In genomic region chr5:92413271-92413981, GRCm38 (mm10) we compare ENCODE assay signal across 29 mouse cellular contexts. TPM values are rescaled to one million over a fixed set of nuclear protein-coding genes. Genes with fewer than 3 reads are reported as not detected.
DNase-seq lines count a peak whose midpoint lies in the region; ATAC-seq and TF ChIP-seq lines count a peak whose summit lies in the region.
"Had no signal": no experiment of that assay in that cellular context is flagged by ENCODE, and none has a peak within 500 bp of the region (broad histone marks: within the 10 kb centered on the region; RNA-seq: fewer than 3 reads in every experiment).

No protein-coding gene starts in this region.

- ATAC-seq in forebrain, embryonic 16.5 days = peak; percentile 39; the same call in 1 of the 2 replicates
- ATAC-seq in lung, embryonic 15.5 days (ENCODE audit: borderline replicate concordance, extremely low read depth, low FRiP score, low TSS enrichment) = 0 out of 2 replicates have a peak, but pooled peaks have one; percentile 31
- no peak for ATAC-seq in lung, postnatal 0 days
- ATAC-seq: activated CD4-positive, CD25-positive, alpha-beta regulatory T cell, adult 4 months; liver, postnatal 0 days had no signal

- H3K36me3 ChIP-seq in forebrain, embryonic 16.5 days (ENCODE audit: control insufficient read depth, insufficient read depth) = peaks cover 16% of the 10 kb centered on the region
- peaks cover 50% of the 10 kb centered on the region for H3K36me3 ChIP-seq in forebrain, embryonic 10.5 days (replicated peaks)
- H3K36me3 ChIP-seq in lung, embryonic 15.5 days = peaks cover 32% of the 10 kb centered on the region
- peaks cover 16% of the 10 kb centered on the region; the same call in 1 of the 2 replicates for H3K36me3 ChIP-seq in lung, postnatal 0 days (ENCODE audit: insufficient read depth, low read length)

- no peak for DNase-seq in forebrain, embryonic 10.5 days (ENCODE audit: extremely low spot score, low spot score)
- DNase-seq in lung, postnatal 0 days (ENCODE audit: low spot score) = no peak
- peak; percentile 33 for DNase-seq in testis, postnatal 10 days (ENCODE audit: low spot score)
- no peak for DNase-seq in testis, postnatal 14 days (ENCODE audit: low spot score)
- DNase-seq in thymus, postnatal 10 days (ENCODE audit: low spot score in 2 of 2) = no peak
- no peak for DNase-seq in urinary bladder, adult 2 months (ENCODE audit: low spot score)
- DNase-seq: adrenal gland, adult 2 months; adrenal gland, postnatal 36 days; cerebellum, adult 18-20 months; cerebellum, postnatal 10 days; gastrocnemius, postnatal 10 days; heart, postnatal 4 days; kidney, adult 18-20 months; kidney, postnatal 36 days; liver, postnatal 0 days; lung, postnatal 10 days; retina, postnatal 1 day; right cerebral cortex, postnatal 14 days; thymus, postnatal 14 days had no signal

- no peak overlapping the region for H3K4me2 ChIP-seq in forebrain, embryonic 16.5 days (ENCODE audit: low read length)
- no peak overlapping the region for H3K4me2 ChIP-seq in lung, embryonic 15.5 days
- no peak overlapping the region for H3K4me2 ChIP-seq in lung, postnatal 0 days (replicated peaks; ENCODE audit: low read depth, low read length)
- H3K4me2 ChIP-seq: hindbrain, embryonic 14.5 days; kidney, embryonic 15.5 days; limb, embryonic 12.5 days; neural tube, embryonic 15.5 days had no signal

- TF ChIP-seq EP300 in lung, postnatal 0 days (IDR thresholded peaks at IDR 0.05) = no peak

- H3K27me3 ChIP-seq in forebrain, embryonic 16.5 days (replicated peaks; ENCODE audit: control insufficient read depth, insufficient read depth, low read length) = no peaks in the 10 kb centered on the region
- H3K27me3 ChIP-seq in forebrain, embryonic 10.5 days (ENCODE audit: poor library complexity, severe bottlenecking) = no peaks in the 10 kb centered on the region
- H3K27me3 ChIP-seq in lung, embryonic 15.5 days = no peaks in the 10 kb centered on the region
- no peaks in the 10 kb centered on the region for H3K27me3 ChIP-seq in lung, postnatal 0 days (replicated peaks; ENCODE audit: insufficient read depth, low read length)
- H3K27me3 ChIP-seq: kidney, embryonic 15.5 days; limb, embryonic 12.5 days; neural tube, embryonic 15.5 days had no signal

- no peak overlapping the region for H3K9ac ChIP-seq in forebrain, embryonic 16.5 days (replicated peaks; ENCODE audit: low read depth, low read length)
- H3K9ac ChIP-seq in lung, embryonic 15.5 days = no peak overlapping the region
- no peak overlapping the region for H3K9ac ChIP-seq in lung, postnatal 0 days (replicated peaks; ENCODE audit: low read depth)
- H3K9ac ChIP-seq: hindbrain, embryonic 14.5 days; kidney, embryonic 15.5 days; limb, embryonic 12.5 days; liver, postnatal 0 days; neural tube, embryonic 15.5 days had no signal

- no peak for TF ChIP-seq CTCF in lung, postnatal 0 days (IDR thresholded peaks at IDR 0.05)

- no peak overlapping the region for H3K4me3 ChIP-seq in forebrain, embryonic 16.5 days (replicated peaks; ENCODE audit: low read length)
- H3K4me3 ChIP-seq in forebrain, embryonic 10.5 days = no peak overlapping the region
- H3K4me3 ChIP-seq in lung, embryonic 15.5 days = no peak overlapping the region
- H3K4me3 ChIP-seq in lung, postnatal 0 days (ENCODE audit: low read depth, low read length) = no peak overlapping the region
- H3K4me3 ChIP-seq: kidney, embryonic 15.5 days; layer of hippocampus, adult 2 months; left cerebral cortex, adult 2 months; limb, embryonic 12.5 days; neural tube, embryonic 15.5 days had no signal

- no peaks in the 10 kb centered on the region for H3K4me1 ChIP-seq in forebrain, embryonic 16.5 days (replicated peaks; ENCODE audit: control insufficient read depth, insufficient read depth, low read length)
- peaks cover 7% of the 10 kb centered on the region for H3K4me1 ChIP-seq in forebrain, embryonic 10.5 days
- no peaks in the 10 kb centered on the region for H3K4me1 ChIP-seq in lung, embryonic 15.5 days
- H3K4me1 ChIP-seq in lung, postnatal 0 days (ENCODE audit: insufficient read depth, low read depth, low read length) = no peaks in the 10 kb centered on the region
- H3K4me1 ChIP-seq: kidney, embryonic 15.5 days; limb, embryonic 12.5 days; neural tube, embryonic 15.5 days had no signal

- no peaks in the 10 kb centered on the region for H3K9me3 ChIP-seq in forebrain, embryonic 16.5 days (ENCODE audit: control insufficient read depth, low read length)
- H3K9me3 ChIP-seq in forebrain, embryonic 10.5 days = no peaks in the 10 kb centered on the region
- no peaks in the 10 kb centered on the region for H3K9me3 ChIP-seq in lung, embryonic 15.5 days
- H3K9me3 ChIP-seq in lung, postnatal 0 days (ENCODE audit: low read length) = no peaks in the 10 kb centered on the region
- H3K9me3 ChIP-seq: kidney, embryonic 15.5 days; limb, embryonic 12.5 days; neural tube, embryonic 15.5 days had no signal

- 87% methylated on average over 11 of the region's 11 CpGs for WGBS in forebrain, embryonic 16.5 days
- WGBS in forebrain, embryonic 10.5 days = 87% methylated on average over 11 of the region's 11 CpGs
- WGBS in lung, embryonic 15.5 days = 86% methylated on average over 11 of the region's 11 CpGs
- WGBS in lung, postnatal 0 days = 84% methylated on average over 11 of the region's 11 CpGs

- no peak overlapping the region for H3K27ac ChIP-seq in forebrain, embryonic 16.5 days (ENCODE audit: low read length)
- no peak overlapping the region for H3K27ac ChIP-seq in forebrain, embryonic 10.5 days
- no peak overlapping the region for H3K27ac ChIP-seq in lung, embryonic 15.5 days
- no peak overlapping the region for H3K27ac ChIP-seq in lung, postnatal 0 days (ENCODE audit: low read length)
- H3K27ac ChIP-seq: hindbrain, embryonic 14.5 days; kidney, embryonic 15.5 days; layer of hippocampus, adult 2 months; left cerebral cortex, adult 2 months; limb, embryonic 12.5 days; macrophage; neural tube, embryonic 15.5 days had no signal

RNA-seq across cellular contexts. Expression of gene Nup54, which starts 21.6 kb away (rescaled TPM):
- polyA plus RNA-seq in forebrain, embryonic 16.5 days (2015; fragmentation: Nextera tagmentation; extraction: Ambion mirVana) = 63.4 and 65.6 TPM in 2 replicates
- polyA plus RNA-seq in forebrain, embryonic 10.5 days (2016; fragmentation: Nextera tagmentation; extraction: Ambion mirVana) = 75.1 and 75.8 TPM in 2 replicates
- polyA plus RNA-seq in lung, embryonic 15.5 days (2015; fragmentation: Nextera tagmentation; extraction: Ambion mirVana) = 55.7 and 56.8 TPM in 2 replicates
- polyA plus RNA-seq in lung, postnatal 0 days (2015; fragmentation: Nextera tagmentation; extraction: Ambion mirVana) = 19.7 and 20.3 TPM in 2 replicates
- polyA plus RNA-seq in urinary bladder, adult 2 months (2012; rRNA removed) = 21.1 and 25.9 TPM in 2 replicates
